Mouse (Mus musculus) spleen, adult 18-20 months (tissue): ENCODE measurements at regions not wholly inside any gene's neighbourhood (a gene's known extent, or its start where the extent isn't known, plus 50 kb on each side); places are given as distances from the start of the nearest gene placed in this dataset.

Experiments
- DNase-seq, 2 experiments: peaks; one replicate each; pipeline ENCODE4 v3.0.0; 2022; ENCODE audit warnings: mixed read lengths in 2 of 2

- DNase-seq: no peak
Observed at GRCm38 (mm10) chr6:117627461-117627860, 213.5 kb upstream of the Zfp637 start.

GRCm38 (mm10) chr6:117646628-117647027, 194.4 kb upstream of the Zfp637 start:
- no peak for DNase-seq

GRCm38 (mm10) chr6:117650541-117650940, 190.4 kb upstream of the Zfp637 start:
- no peak for DNase-seq

GRCm38 (mm10) chr6:117651551-117651950, 189.4 kb upstream of the Zfp637 start:
- DNase-seq: no peak

GRCm38 (mm10) chr6:117652012-117652411, 189.0 kb upstream of the Zfp637 start:
- DNase-seq: no peak

GRCm38 (mm10) chr6:117652917-117653316, 188.1 kb upstream of the Zfp637 start:
- peak in 1 of 2 experiments; percentile 9 for DNase-seq

GRCm38 (mm10) chr6:117653886-117654425, 187.0 kb upstream of the Zfp637 start:
- no peak for DNase-seq

GRCm38 (mm10) chr6:117655986-117656385, 185.0 kb upstream of the Zfp637 start:
- no peak for DNase-seq

GRCm38 (mm10) chr6:117660576-117660975, 180.4 kb upstream of the Zfp637 start:
- no peak for DNase-seq

GRCm38 (mm10) chr6:117662635-117663034, 178.3 kb upstream of the Zfp637 start:
- DNase-seq: no peak

- DNase-seq: no peak
Observed at GRCm38 (mm10) chr6:117670337-117670736, 170.6 kb upstream of the Zfp637 start.

- no peak for DNase-seq
Observed at GRCm38 (mm10) chr6:117670792-117671525, 170.0 kb upstream of the Zfp637 start.

GRCm38 (mm10) chr6:117675059-117675800, 165.8 kb upstream of the Zfp637 start:
- no peak for DNase-seq

GRCm38 (mm10) chr6:117676064-117676821, 164.7 kb upstream of the Zfp637 start:
- no peak for DNase-seq

GRCm38 (mm10) chr6:117677062-117677461, 163.9 kb upstream of the Zfp637 start:
- DNase-seq: no peak

GRCm38 (mm10) chr6:117677821-117678220, 163.2 kb upstream of the Zfp637 start:
- DNase-seq: no peak

GRCm38 (mm10) chr6:117678276-117678675, 162.7 kb upstream of the Zfp637 start:
- DNase-seq: no peak

GRCm38 (mm10) chr6:117678877-117679276, 162.1 kb upstream of the Zfp637 start:
- DNase-seq: no peak

- no peak for DNase-seq
Observed at GRCm38 (mm10) chr6:117686212-117686611, 154.8 kb upstream of the Zfp637 start.

GRCm38 (mm10) chr6:117687045-117687444, 153.9 kb upstream of the Zfp637 start:
- peak; percentile 12 to 32 for DNase-seq

GRCm38 (mm10) chr6:117688664-117689178, 152.3 kb upstream of the Zfp637 start:
- no peak for DNase-seq

GRCm38 (mm10) chr6:117700286-117700685, 140.7 kb upstream of the Zfp637 start:
- DNase-seq: no peak

- DNase-seq: no peak
Observed at GRCm38 (mm10) chr6:117701547-117701946, 139.4 kb upstream of the Zfp637 start.
